Mouse (Mus musculus) cerebral cortex, adult 2 months (tissue): Measurements from ENCODE around the gene Frg2f1.

Experiments used
- WGBS: fragments of 180-500 bp; shearing (Covaris S2); methylation state at CpG from one replicate; pipeline ENCODE4 v1.1.7; 2018; 5-methylcytosine and 5-hydroxymethylcytosine counted together

Frg2f1 gene

GRCm38 (mm10) chr4:119539031-119539824, at the start of gene Frg2f1:
TSS of gene Frg2f1 (minus strand) at chr4:119539529.
- 1% methylated on average over 63 of the region's 85 CpGs for WGBS

- WGBS, result 98% methylated on average over 2 of the region's 2 CpGs
Measured at GRCm38 (mm10) chr4:119588037-119588436, 48.7 kb upstream of the Frg2f1 start.

- 80% methylated on average over 3 of the region's 3 CpGs for WGBS
Measured at GRCm38 (mm10) chr4:119575459-119575858, 36.1 kb upstream of the Frg2f1 start.

- WGBS, result 63% methylated on average over 2 of the region's 2 CpGs
Measured at GRCm38 (mm10) chr4:119574504-119574903, 35.2 kb upstream of the Frg2f1 start.

GRCm38 (mm10) chr4:119572682-119573081, 33.4 kb upstream of the Frg2f1 start:
- WGBS, result 89% methylated on average over 3 of the region's 3 CpGs

- 51% methylated on average over 4 of the region's 4 CpGs for WGBS
Measured at GRCm38 (mm10) chr4:119566322-119566835, 27.1 kb upstream of the Frg2f1 start.

GRCm38 (mm10) chr4:119555466-119555865, 16.1 kb upstream of the Frg2f1 start:
- WGBS, result 79% methylated on average over 2 of the region's 2 CpGs

GRCm38 (mm10) chr4:119550864-119551263, 11.5 kb upstream of the Frg2f1 start:
- WGBS, result 78% methylated on average over 1 of the region's 1 CpGs

- WGBS, result 1% methylated on average over 10 of the region's 10 CpGs
Measured at GRCm38 (mm10) chr4:119540533-119540890, 1.2 kb upstream of the Frg2f1 start.

GRCm38 (mm10) chr4:119539836-119540532, 655 bp upstream of the Frg2f1 start:
- whole genome bisulfite sequencing, result under 1% methylated on average over 72 of the region's 76 CpGs

GRCm38 (mm10) chr4:119537436-119537835, 1.9 kb downstream of the Frg2f1 start:
- 92% methylated on average over 4 of the region's 4 CpGs for WGBS

- WGBS, result 90% methylated on average over 4 of the region's 4 CpGs
Measured at GRCm38 (mm10) chr4:119536615-119537014, 2.7 kb downstream of the Frg2f1 start, which contains the start of gene Foxj3. TSS of gene Foxj3 (plus strand) at chr4:119537004.

- WGBS, result 72% methylated on average over 4 of the region's 4 CpGs
Measured at GRCm38 (mm10) chr4:119535103-119535502, 4.2 kb downstream of the Frg2f1 start.

GRCm38 (mm10) chr4:119531813-119532212, 7.5 kb downstream of the Frg2f1 start:
- 89% methylated on average over 2 of the region's 2 CpGs for WGBS

- 87% methylated on average over 2 of the region's 2 CpGs for whole genome bisulfite sequencing
Measured at GRCm38 (mm10) chr4:119524466-119524865, 14.9 kb downstream of the Frg2f1 start.

GRCm38 (mm10) chr4:119524010-119524409, 15.3 kb downstream of the Frg2f1 start:
- 86% methylated on average over 1 of the region's 1 CpGs for WGBS

- WGBS, result 73% methylated on average over 4 of the region's 4 CpGs
Measured at GRCm38 (mm10) chr4:119523575-119523974, 15.8 kb downstream of the Frg2f1 start.

- WGBS, result 52% methylated on average over 3 of the region's 3 CpGs
Measured at GRCm38 (mm10) chr4:119512731-119513141, 26.6 kb downstream of the Frg2f1 start.

- WGBS, result 74% methylated on average over 2 of the region's 2 CpGs
Measured at GRCm38 (mm10) chr4:119511591-119511990, 27.7 kb downstream of the Frg2f1 start.

GRCm38 (mm10) chr4:119498319-119498848, 40.9 kb downstream of the Frg2f1 start:
- 78% methylated on average over 5 of the region's 5 CpGs for WGBS

GRCm38 (mm10) chr4:119492933-119493327, 46.4 kb downstream of the Frg2f1 start:
- WGBS, result 45% methylated on average over 10 of the region's 10 CpGs

GRCm38 (mm10) chr4:119492291-119492932, 46.9 kb downstream of the Frg2f1 start, which contains the start of gene Rimkla:
TSS of gene Rimkla (minus strand) at chr4:119492628.
- WGBS, result under 1% methylated on average over 72 of the region's 77 CpGs
